Mouse (Mus musculus) T-helper 2 cell (primary cell): ENCODE measurements around the gene Gm29133.

Experiments used
- in situ Hi-C: fragments of 300-600 bp; cut with MboI, MseI; formaldehyde crosslinking; loops from one replicate; pipeline ENCODE4 v1.15.1; 2025; ENCODE audit warnings: high pct_unique_total_duplicates

Gene Gm29133

DNA sequence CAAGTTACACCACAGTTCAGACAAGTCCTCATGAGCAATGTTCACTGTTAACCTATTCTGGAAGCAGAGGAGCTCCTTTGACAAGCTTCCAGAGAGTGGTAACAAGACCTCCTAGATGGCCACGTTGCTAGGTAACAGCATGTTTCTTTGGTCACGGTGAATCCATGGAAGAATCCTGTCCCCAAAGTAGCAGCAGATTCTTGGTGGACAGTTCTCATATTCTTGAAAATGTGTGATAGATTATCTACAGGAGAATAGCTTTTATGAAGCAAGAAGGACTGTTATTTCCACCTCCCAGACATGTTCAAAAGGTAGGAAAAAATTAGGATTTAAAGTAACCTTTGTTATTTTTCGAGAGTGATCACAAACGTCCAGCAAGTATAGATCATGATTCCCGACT, at the start of gene Gm29133:
Gene Gm29133, plus strand, starts transcription at position 301 of the 400 bp plus-strand sequence.
- in situ Hi-C loops = no loop called here

DNA sequence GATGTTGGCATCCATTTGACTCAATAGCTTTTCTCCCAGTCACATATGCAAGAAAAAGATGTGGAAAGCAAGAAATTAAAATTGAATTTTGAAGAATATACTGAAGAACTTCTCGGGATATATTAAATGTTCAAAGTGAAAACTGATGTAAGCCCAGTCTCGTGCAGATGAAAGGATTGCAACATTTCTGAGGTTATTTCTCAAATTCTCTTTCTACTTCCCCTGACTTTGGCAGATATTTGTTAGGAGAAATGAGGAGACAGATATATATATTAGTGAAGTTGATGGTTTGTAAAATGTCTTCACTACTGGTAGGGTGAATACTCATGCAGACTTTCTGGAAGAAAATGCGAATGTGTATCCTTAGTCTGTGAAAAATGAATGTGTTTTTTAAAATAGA, 48.9 kb upstream of the Gm29133 start:
- in situ Hi-C loops = no loop called here

GRCm38 (mm10) chr3:75701336-75701735, 46.7 kb upstream of the Gm29133 start:
- in situ Hi-C loops = no loop called here

DNA sequence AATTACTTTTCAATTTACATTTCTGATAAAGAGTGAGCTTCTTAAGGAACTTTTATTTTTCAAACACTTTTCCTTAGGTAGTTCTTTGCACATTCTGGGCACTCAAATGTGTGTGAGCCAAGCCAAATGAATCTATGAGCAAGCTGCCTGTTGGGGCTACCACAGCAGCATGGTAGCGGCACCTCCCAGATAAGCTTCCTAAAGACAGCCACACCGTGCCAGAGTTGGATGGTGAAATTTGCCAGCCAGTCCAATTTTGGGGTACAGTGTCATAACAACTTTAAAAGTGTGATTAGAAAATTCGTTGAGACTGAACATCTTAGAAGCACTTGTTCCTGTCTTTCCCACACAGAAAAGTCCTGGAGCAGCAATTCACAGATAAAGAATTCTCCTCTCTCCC, 41.5 kb upstream of the Gm29133 start:
- in situ Hi-C loops = no loop called here

GRCm38 (mm10) chr3:75713678-75714295, 34.2 kb upstream of the Gm29133 start:
- in situ Hi-C loops = no loop called here

- in situ Hi-C loops = loop anchor here (5.0 kb wide), 1 partner anchor 498 kb away; no protein-coding TSS in a partner anchor
Observed at GRCm38 (mm10) chr3:75720663-75721062, 27.3 kb upstream of the Gm29133 start.

GRCm38 (mm10) chr3:75730982-75731600, 16.9 kb upstream of the Gm29133 start:
- in situ Hi-C loops = no loop called here

- in situ Hi-C loops = no loop called here
Observed at GRCm38 (mm10) chr3:75743664-75744437, 4.1 kb upstream of the Gm29133 start.

DNA sequence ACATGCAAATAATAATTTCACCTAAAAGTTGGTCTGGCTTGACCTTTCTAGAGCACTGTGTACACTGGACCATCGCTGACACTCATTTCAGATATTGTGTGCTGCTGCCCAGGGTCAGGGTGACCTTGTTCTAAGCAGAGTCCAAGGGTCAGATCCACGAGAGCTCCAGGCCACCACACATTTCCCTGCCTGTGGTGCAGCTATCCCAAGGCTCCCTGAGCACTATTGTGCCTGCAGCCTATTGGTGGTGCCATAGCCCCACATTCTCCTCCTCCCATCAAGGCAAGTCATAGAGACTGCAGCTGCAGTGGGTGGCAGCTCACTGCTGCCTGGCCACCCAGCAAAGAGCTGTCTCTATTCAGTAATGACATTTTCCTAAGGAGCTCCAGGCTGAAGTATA, 2.7 kb upstream of the Gm29133 start:
- in situ Hi-C loops = no loop called here

DNA sequence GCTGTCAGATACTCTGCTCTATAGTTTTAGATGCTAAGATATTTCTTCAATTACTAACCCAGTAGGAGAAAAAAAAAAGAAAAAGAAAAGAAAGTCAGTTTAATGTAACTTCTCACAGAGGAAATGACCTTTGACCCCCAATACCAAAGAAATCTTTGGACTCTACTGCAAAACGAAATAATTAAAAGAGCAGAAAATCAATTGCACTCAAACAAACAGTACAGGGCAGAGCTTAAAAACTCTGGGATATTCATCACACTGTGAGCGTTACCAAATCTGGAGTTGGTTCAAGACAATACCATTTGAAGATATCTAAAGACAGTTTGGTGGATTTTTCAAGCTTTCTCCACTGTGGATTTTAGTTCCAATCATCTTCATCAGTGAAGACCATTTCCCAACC, 15.4 kb downstream of the Gm29133 start:
- in situ Hi-C loops = no loop called here

- in situ Hi-C loops = no loop called here
Observed at GRCm38 (mm10) chr3:75774253-75774652, 26.3 kb downstream of the Gm29133 start.

- in situ Hi-C loops = no loop called here
Observed at GRCm38 (mm10) chr3:75808001-75808400, 60.0 kb downstream of the Gm29133 start.

DNA sequence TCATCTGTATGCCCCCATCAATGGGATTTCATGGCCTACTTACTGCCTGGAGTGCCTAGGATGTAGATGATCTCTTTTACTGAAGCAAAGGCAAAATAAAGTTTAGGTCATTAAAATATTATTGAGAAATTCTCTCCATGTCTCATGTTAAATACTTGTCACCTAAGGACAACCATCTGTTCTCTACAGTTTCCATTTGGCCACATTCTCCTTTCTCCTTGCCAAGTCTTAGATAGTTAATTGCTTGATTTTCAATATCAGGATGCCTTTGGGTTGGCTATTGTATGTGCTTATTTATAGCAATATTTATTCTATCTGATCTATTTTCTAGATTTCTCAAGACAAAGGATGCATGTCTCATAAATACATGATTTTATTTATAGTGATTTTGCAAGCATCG, 75.9 kb downstream of the Gm29133 start:
- in situ Hi-C loops = no loop called here

- in situ Hi-C loops = no loop called here
Observed at GRCm38 (mm10) chr3:75824458-75824857, 76.5 kb downstream of the Gm29133 start.

- in situ Hi-C loops = no loop called here
Observed at GRCm38 (mm10) chr3:75834827-75835226, 86.8 kb downstream of the Gm29133 start.

GRCm38 (mm10) chr3:75835286-75835967, 87.4 kb downstream of the Gm29133 start:
- in situ Hi-C loops = no loop called here
